Mouse (Mus musculus) brown adipose tissue, adult 24 weeks (tissue): Measurements from ENCODE around the gene Paip2b. TPM values are rescaled to one million over a fixed set of nuclear protein-coding genes. Genes with fewer than 3 reads are reported as not detected.
"Not testable (repeated sequence)": the region's sequence is repeated elsewhere in the genome, so short reads cannot be mapped to it uniquely, and the experiment has no call there.

Experiments used
- H3K27ac ChIP-seq: fragments of 200-500 bp; replicated peaks from 2 replicates; pipeline ENCODE4 v1.5.1; 2012; ENCODE audit warnings: low read depth, mild to moderate bottlenecking, low read length
- H3K4me1 ChIP-seq: fragments of 200-500 bp; 2 replicates; pipeline ENCODE4 v1.6.1; 2012; ENCODE audit warnings: low read length, mixed read lengths; ENCODE audit not compliant: control insufficient read depth, insufficient read depth, insufficient read length
- H3K4me3 ChIP-seq: fragments of 200-500 bp; 2 replicates; pipeline ENCODE4 v1.5.1; 2012; ENCODE audit warnings: low read depth, mild to moderate bottlenecking, low read length, moderate library complexity; ENCODE audit not compliant: insufficient read depth
- polyA plus RNA-seq: library from polyadenylated mRNA; stranded (reverse); fragments of >200 nt; gene quantifications from 2 replicates; pipeline ENCODE4 v1.2.4, GENCODE M21; 2012; ENCODE audit not compliant: missing spikeins, insufficient read depth, insufficient read length

The Paip2b gene
- polyA plus RNA-seq: 15.6 and 17.2 TPM in 2 replicates

DNA sequence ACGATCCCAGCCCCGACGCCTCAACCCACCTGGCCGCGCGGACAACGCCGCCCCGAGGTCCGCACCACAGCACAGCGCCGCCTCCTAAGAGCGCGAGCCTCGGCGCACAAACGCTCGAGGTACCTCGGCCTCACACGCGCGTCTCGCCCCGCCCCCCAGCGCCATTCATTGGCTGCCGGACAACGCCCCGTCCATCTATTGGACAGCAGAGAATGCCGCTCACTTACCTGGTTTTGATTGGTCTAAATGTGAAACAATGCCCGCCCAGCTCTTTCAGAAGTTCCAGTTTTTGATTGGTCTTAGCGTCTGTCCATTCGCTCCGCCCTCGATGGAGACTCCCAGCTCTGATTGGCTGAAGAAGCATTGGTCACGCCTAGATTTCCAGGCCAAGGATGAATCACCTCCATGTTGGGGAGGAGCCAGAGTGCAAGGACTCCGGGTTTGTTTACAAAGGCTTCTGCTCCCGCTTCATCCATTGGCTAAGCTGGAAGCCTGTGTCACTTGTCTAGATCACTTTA is at the start of gene Paip2b:
Paip2b (minus strand) TSS at position 136 of the 518 bp plus-strand sequence.
- Histone ChIP-seq H3K4me1 (no peaks in the 10 kb centered on the region), H3K4me3 (peak within 1 kb of the TSS; percentile 71), H3K27ac (peak within 1 kb of the TSS; percentile 3; the same call in 1 of the 2 replicates)

DNA sequence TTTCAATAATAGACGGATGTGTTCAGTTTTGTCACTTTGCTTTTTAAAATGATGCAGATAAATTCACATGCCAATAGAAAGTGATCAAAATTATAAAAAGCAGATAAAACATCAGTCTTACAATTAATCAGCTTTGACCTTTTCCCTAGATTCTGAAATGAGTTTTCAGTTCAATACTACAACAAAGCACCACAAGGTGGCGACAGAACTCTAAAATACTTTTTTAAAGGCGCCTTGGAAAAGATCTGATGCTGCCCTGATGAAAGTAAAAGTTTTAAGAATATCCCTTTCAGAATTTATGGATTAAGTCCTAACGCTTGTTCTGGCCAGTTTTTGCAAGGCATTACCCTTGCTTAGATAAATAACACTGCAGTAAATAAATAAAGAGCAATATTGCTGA is 48.3 kb upstream of the Paip2b start:
- no peak overlapping the region for H3K4me3 ChIP-seq
- no peak overlapping the region for H3K27ac ChIP-seq
- H3K4me1 ChIP-seq: no peaks in the 10 kb centered on the region

DNA sequence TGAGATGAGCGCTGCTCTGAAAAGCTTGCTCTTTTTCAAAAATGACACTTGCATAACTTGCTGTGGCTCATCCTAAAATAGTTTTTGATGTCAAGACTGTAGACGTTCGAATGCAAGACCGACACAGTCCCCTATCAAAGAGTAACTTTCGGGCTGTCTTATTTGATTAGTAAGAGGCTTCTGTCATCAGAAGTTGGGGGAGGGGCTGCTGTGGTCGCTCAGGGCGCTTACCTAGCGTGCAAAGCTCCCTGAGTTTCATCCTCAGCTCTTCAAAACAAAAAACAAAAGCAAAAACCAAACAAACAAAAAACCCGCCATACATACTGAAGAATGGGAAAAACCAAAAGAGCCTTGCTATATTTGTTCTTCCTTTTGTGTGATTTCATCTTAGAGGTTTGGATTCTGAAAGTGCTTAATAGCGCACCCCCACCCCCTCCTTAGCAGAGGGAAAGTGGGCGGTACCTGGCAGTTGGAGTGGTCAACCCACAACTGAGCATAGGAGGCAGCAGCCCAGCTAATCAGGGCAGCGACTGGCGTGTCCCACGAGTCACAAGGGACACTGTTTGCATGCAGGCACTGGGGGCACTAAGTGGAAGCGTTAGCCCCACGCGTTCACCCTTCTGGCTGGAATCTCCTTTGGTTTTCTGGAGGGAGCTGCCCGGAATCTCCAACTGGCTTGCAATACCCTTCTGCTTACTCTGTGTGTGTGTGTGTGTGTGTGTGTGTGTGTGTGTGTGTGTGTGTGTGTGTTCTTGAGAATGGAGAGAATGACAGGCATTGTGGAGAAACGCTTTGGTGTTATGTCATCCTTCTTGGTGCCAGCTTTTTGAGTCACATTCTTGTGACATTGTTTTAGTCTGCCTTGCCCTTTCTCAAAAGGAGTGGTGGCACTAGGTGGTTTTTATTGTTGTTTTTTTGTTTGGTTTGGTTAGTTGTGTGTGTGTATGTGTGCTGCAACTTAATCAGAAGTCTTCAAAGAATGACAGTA is 36.4 kb upstream of the Paip2b start:
- peak overlapping the region; percentile 67 for H3K4me3 ChIP-seq
- H3K27ac ChIP-seq: no peak overlapping the region
- H3K4me1 ChIP-seq: no peaks in the 10 kb centered on the region

DNA sequence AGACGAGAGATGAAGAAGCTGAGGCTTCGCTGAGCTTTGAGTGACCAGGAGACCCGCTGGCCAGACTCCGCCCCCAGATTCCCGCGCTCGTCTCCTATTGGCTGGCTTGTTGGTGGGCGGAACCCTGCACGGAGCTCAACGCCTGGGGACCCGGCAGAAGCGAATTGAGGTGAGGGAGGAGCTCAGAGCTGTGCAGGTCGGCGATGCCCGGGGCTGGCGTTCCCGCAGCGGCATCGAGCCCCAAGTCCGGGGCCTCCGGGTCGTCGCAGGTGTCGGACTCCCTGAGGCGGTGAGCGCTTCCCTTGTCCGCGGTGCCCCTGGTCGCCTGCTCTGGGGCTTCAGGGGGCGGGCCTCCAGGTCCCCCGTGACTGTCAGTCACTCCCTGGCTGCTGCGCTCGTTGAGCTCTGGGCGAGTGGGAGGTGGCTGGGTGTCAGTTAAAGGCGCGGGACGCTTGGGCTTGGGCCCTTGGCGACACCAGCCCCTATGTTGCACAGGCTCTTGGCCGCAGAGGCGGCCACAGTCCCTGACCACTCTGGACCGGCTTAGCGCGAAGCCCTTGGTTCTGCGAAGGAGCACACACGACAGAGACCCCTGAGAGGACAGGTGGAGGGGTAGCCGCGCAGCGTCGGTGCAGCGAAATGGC is 35.5 kb upstream of the Paip2b start, which contains the start of gene Zfp638:
Zfp638 (plus strand) TSS at position 156 of the 644 bp plus-strand sequence.
- H3K4me3 ChIP-seq: peak within 1 kb of the TSS; percentile 67
- H3K4me1 ChIP-seq: no peaks in the 10 kb centered on the region
- H3K27ac ChIP-seq: no peak within 1 kb of the TSS

DNA sequence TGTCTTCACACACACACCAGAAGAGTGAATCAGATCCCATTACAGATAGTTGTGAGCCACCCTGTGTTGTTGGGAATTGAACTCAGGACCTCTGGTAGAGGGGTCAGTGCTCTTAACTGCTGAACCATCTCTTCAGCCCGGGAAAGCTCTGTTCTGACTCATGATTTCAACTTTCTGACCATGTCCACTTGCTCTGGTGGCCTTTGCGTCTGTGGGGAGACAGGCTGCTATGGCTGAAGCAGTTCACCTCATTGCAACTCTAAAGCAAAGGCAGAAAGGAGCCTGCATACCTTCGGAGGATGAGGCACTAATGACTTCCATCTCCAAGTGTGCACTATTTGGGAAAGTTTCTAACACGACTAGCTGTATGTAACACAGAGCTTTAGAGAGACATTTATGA is 34.9 kb upstream of the Paip2b start:
- Histone ChIP-seq H3K27ac (no peak overlapping the region), H3K4me3 (no peak overlapping the region), H3K4me1 (no peaks in the 10 kb centered on the region)

DNA sequence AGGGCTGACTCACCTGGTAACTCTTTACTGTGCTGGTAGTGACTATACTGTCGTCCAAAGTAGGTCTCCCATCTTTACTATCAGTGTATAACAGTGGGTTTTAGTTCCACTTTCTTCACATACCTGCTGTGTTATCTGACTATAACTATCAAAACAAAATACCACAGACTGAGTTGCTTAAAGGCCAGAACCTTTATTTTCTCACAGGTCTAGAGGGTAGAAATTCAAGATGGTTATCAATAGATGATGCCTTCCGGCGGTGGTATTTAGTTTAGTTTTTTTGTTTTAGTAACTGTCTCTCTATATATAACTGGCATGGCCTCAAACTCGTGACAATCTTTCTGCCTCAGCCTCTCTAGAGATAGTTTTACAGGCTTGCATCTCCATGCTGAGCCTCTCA is 32.0 kb upstream of the Paip2b start:
- Histone ChIP-seq H3K4me3 (no peak overlapping the region), H3K27ac (no peak overlapping the region), H3K4me1 (no peaks in the 10 kb centered on the region)

DNA sequence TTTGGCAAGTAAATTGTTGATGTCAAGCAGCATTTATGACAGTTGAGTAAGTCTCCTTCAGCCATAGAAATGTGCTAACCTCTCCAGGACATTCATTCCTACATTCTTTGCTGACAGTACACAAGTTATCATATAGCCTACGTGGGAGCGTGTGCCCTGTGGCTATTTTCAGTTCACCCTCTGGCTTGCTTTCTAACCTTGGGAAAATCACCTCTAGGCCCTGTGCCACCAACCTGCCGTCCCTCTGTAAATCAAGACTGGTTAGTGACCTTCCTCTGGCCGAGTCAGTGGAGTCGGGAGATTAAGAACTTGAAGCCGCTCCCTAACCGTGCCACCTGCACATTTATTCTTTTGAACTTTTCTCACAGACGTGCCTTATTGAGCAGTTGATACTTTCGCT is 28.5 kb upstream of the Paip2b start:
- H3K4me3 ChIP-seq: no peak overlapping the region
- H3K27ac ChIP-seq: no peak overlapping the region
- no peaks in the 10 kb centered on the region for H3K4me1 ChIP-seq

DNA sequence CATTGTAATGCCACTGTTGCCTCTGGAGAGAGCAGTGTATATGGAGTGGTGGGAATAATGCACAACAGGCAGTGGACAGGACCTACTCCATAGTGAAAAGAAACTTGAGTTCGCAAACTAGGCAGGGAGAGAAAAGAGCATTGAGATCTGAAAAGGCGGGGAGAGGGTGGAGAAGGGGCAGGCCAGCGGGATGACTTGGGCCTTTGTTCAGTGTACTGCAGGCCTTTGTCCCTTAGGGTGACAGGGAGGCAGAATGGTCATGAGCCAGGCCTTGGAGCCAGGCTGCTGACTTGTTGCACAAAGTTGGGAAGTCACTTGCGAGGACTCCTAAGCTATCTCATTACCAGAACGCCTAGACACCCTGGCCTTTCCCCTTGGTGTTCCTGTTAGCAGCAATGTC is 25.9 kb upstream of the Paip2b start:
- Histone ChIP-seq H3K27ac (no peak overlapping the region), H3K4me3 (no peak overlapping the region), H3K4me1 (no peaks in the 10 kb centered on the region)

DNA sequence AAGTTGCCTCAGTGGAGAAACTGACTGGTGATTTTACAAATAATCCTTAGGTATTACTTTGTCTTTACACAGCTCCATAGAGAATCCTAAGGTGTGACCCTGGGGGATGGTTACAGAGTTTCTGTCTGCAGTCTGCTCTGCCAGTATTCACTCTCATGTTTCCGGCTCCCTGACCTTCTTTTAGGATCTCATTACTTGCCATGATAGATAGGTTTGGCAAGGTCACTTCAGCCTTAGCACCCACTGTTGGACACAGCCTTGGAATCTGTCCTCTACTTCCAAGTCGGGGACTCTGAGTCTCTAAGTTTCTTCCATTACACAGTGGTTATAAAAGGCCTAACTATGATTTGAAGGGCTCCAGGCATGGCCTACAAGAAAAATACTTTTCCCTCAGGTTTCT is 17.9 kb upstream of the Paip2b start:
- no peak overlapping the region for H3K4me3 ChIP-seq
- no peaks in the 10 kb centered on the region for H3K4me1 ChIP-seq
- H3K27ac ChIP-seq: no peak overlapping the region

DNA sequence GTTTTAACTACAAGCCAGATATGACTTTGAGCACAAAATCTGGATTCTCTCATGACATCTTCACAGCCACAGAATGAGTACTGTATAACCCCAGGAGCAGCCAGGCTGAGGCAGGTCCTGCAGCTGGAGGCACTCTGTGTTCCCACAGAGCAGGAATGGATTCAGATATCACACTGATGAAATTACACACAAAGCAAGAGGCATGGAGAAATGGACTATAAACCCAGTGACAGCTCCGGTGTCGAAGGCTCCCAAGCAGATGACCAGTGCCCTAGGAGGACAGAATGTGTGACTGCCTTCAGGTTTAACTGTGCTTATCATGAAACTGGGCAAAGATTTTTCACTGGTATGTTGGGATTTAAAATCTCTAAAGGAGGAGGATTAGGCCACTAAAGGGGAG is 14.6 kb upstream of the Paip2b start:
- Histone ChIP-seq H3K27ac (no peak overlapping the region), H3K4me3 (no peak overlapping the region), H3K4me1 (no peaks in the 10 kb centered on the region)

DNA sequence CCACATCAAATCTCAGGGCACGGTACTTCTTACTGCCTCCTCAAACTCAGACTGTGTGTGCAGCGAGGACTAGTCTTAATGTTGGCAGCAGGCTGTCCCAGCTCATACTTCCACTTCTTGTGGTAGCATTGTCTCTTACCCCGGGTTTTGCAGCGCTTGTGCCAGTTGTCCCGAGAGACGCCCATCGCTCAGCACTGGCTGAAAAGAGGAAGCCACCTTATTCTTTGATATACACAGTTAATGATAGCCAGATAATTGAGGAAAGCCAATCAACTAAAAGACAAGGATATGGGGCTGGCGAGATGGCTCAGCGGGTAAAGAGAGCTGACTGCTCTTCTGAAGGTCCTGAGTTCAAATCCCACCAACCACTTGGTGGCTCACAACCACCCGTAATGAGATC is 13.4 kb upstream of the Paip2b start:
- Histone ChIP-seq H3K4me3 (no peak overlapping the region), H3K27ac (no peak overlapping the region), H3K4me1 (no peaks in the 10 kb centered on the region)

DNA sequence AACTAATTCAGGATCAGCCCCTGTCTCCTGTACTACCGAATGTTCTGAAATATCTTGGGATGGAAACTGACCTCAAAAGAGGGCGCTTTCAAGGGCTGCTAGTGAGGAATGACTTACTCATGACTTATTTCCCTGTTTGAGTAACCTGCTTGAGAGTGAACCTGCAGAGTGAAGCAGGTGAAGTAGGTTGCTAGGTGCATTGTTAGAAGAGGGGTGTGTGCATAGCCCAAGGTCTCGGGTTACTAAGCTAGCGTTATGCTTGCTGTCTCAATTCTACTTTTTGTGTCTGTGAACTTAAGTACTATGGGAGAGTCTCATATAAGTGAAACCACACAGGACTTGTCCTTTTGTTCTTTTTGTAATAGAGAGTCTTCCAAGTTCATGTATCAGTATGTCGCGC is 8.5 kb upstream of the Paip2b start:
- Histone ChIP-seq H3K27ac (no peak overlapping the region), H3K4me3 (no peak overlapping the region), H3K4me1 (no peaks in the 10 kb centered on the region)

DNA sequence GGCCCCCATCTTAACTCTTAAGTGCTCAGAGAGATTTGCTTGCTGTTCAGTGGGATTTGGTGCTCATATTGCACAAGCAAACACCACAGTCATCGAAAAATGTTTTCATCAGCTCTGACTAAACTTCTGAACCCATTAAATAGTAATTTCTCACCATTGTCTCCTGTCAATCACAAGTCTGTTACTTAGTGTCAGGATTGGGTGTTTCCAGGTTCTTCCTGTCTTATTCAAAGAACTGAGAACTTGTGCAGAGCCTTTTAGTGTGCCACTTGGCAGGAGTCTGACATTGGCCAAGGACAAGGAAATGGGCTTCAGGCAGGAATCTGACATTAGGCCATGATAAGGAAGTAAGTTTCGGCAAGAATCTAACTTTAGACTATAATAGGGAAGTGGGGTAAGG is 6.5 kb upstream of the Paip2b start:
- H3K4me1 ChIP-seq: no peaks in the 10 kb centered on the region
- no peak overlapping the region for H3K27ac ChIP-seq
- H3K4me3 ChIP-seq: no peak overlapping the region

DNA sequence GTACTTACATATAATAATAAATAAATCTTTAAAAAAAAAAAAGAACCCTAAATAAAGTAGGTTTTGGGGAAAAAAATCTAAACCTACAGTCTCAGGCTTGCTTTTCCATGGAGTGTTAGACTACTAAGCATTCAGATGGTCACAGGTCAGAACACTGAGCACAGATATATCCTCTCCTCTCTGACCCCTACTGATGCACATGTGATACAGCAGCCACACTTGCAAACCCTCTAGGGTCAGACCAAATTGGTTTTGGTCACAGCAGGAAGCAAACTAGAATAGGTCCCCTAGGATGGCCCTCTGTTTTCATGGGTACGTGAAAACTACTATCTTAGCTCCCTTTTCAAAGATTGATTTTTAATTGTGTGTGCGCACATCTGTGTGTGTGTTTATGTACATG is 5.3 kb upstream of the Paip2b start:
- H3K4me3 ChIP-seq: no peak overlapping the region
- H3K27ac ChIP-seq: no peak overlapping the region
- no peaks in the 10 kb centered on the region for H3K4me1 ChIP-seq

DNA sequence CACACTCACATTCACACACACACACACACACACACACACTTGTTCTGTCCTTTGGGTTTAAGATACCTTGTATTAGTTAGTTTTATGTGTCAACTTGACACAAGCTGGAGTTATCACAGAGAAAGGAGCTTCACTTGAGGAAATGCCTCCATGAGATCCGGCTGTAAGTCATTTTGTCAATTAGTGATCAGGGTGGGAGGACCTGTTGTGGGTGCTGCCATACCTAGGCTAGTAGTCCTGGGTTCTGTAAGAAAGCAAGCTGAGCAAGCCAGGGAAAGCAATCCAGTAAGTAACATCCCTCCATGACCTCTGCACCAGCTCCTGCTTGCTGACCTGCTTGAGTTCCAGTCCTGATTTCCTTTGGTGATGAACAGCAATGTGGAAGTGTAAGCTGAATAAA is 852 bp upstream of the Paip2b start:
- Histone ChIP-seq H3K27ac (peak overlapping the region; percentile 3; the same call in 1 of the 2 replicates), H3K4me3 (peak overlapping the region; percentile 18; the same call in 1 of the 2 replicates)
- H3K4me1 ChIP-seq: not testable (repeated sequence)
